8 mouse cellular contexts compared by ENCODE assay signal in genomic region chr6:67532665-67533440, GRCm38 (mm10). TPM values are rescaled to one million over a fixed set of nuclear protein-coding genes. Genes with fewer than 3 reads are reported as not detected.
DNase-seq lines count a peak whose midpoint lies in the region; ATAC-seq lines count a peak whose summit lies in the region.

No protein-coding gene starts in this region.

- WGBS in forebrain, embryonic 15.5 days, result 9% methylated on average over 29 of the region's 29 CpGs
- WGBS in macrophage (ENCODE audit: missing documents), result 4% methylated on average over 29 of the region's 29 CpGs

- H3K4me1 ChIP-seq in forebrain, embryonic 15.5 days, result peaks cover 13% of the 10 kb centered on the region

- H3K27me3 ChIP-seq in forebrain, embryonic 15.5 days, result peaks cover 51% of the 10 kb centered on the region

- H3K9me3 ChIP-seq in forebrain, embryonic 15.5 days, result no peaks in the 10 kb centered on the region

- ATAC-seq in forebrain, embryonic 15.5 days (replicated peaks), result peak; percentile 44; the same call in 1 of the 2 replicates

- H3K79me2 ChIP-seq in macrophage (ENCODE audit: inconsistent target), result no peaks in the 10 kb centered on the region

- H3K27ac ChIP-seq in forebrain, embryonic 15.5 days (replicated peaks), result no peak overlapping the region
- no peak overlapping the region for H3K27ac ChIP-seq in macrophage

- no peak overlapping the region for H3K9ac ChIP-seq in forebrain, embryonic 15.5 days (replicated peaks)

- peak; percentile 13 for DNase-seq in ovary, postnatal 36 days (ENCODE audit: low spot score)
- DNase-seq in ovary, postnatal 10 days (ENCODE audit: low spot score), result no peak
- peak; percentile 74 for DNase-seq in kidney, postnatal 10 days
- peak; percentile 18 to 33 for DNase-seq in spleen, postnatal 36 days (ENCODE audit: low spot score in 2 of 2)
- no peak for DNase-seq in yolk sac, embryonic 10.5 days (ENCODE audit: low spot score)
- no peak for DNase-seq in cerebellum, adult 9-10 months

- H3K4me3 ChIP-seq in forebrain, embryonic 15.5 days, result peak overlapping the region; percentile 22
- peak overlapping the region; percentile 15 for H3K4me3 ChIP-seq in macrophage (ENCODE audit: inconsistent target)

- peak overlapping the region; percentile 28 for H3K4me2 ChIP-seq in forebrain, embryonic 15.5 days (replicated peaks)

- H3K36me3 ChIP-seq in forebrain, embryonic 15.5 days, result no peaks in the 10 kb centered on the region
- no peaks in the 10 kb centered on the region for H3K36me3 ChIP-seq in macrophage (ENCODE audit: inconsistent target)

RNA-seq across cellular contexts. Expression of gene Tacstd2, which starts 2.7 kb away (rescaled TPM):
- 0.47 and 0.55 TPM in 2 replicates for polyA plus RNA-seq in forebrain, embryonic 15.5 days (2015; fragmentation: Nextera tagmentation; extraction: Ambion mirVana)
- not detected for total RNA-seq in macrophage (2018; cell fraction: chromatin; rRNA removed)
- not detected for total RNA-seq in macrophage (2018; cell fraction: cytosol; rRNA removed)
- total RNA-seq in macrophage (2018; cell fraction: nucleus; rRNA removed), result not detected
- polyA plus RNA-seq in macrophage (2018), result 0.07 TPM in 1 of 3 replicates, not detected in the others

RNA-seq across cellular contexts. Expression of gene Il23r, which starts 41.2 kb away (rescaled TPM):
- not detected in 2 replicates for polyA plus RNA-seq in forebrain, embryonic 15.5 days (2015; fragmentation: Nextera tagmentation; extraction: Ambion mirVana)
- 10 to 100 TPM in 7 of 26 experiments, 1 to 10 TPM in 6, under 1 TPM in 1, not detected in 12; 0.69 to 20.7 (median 9.5) TPM for total RNA-seq in macrophage (2018; cell fraction: chromatin; rRNA removed)
- total RNA-seq in macrophage (2018; cell fraction: cytosol; rRNA removed), result 1 to 10 TPM in 13 of 26 experiments, under 1 TPM in 4, not detected in 9; 0.04 to 8.5 (median 4.5) TPM
- total RNA-seq in macrophage (2018; cell fraction: nucleus; rRNA removed), result 10 to 100 TPM in 10 of 26 experiments, 1 to 10 TPM in 3, under 1 TPM in 2, not detected in 11; 0.24 to 23.9 (median 13.6) TPM
- polyA plus RNA-seq in macrophage (2018), result 0.06 to 0.11 TPM in 2 of 3 replicates, not detected in the other

Comparison
In these comparisons a context has a peak if more than half of its experiments do, and no peak if none do; other contexts are left out.
1. DNase-seq: peak in ovary, postnatal 36 days (single experiment), kidney, postnatal 10 days (single experiment) and spleen, postnatal 36 days (2 of 2); none in ovary, postnatal 10 days (single experiment), yolk sac, embryonic 10.5 days (single experiment) and cerebellum, adult 9-10 months (single experiment).